Mouse (Mus musculus) liver, embryonic 14.5 days (tissue): Measurements from ENCODE around the gene Chd2.

Experiments
- CTCF ChIP-seq: IDR thresholded peaks from 2 replicates; pipeline ENCODE4 v1.5.1; 2016; ENCODE audit warnings: antibody characterized with exemption, low read depth, control low read depth
- EP300 ChIP-seq: IDR thresholded peaks from 2 replicates; pipeline ENCODE4 v1.6.1; 2016; ENCODE audit warnings: antibody characterized with exemption, low read depth

DNA sequence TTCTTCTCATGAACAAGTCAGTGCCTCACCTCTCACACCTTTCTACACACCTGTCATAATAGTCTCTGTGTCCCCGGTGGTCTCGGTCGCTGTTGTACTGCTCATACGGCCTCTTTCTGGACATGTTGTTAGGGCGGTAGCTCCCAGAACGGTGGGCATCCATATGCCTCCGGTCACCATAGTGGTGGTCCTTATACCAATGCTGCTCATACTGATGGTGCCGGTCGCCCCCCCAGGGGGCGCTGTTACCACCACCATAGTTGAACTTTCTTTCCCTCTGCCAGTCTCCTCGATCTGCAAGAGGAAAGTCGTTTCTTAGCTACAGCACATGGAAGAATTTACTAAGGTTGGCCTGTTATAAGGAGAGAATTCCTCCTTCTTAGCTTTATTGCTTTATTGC is 105.9 kb downstream of the Chd2 start:
- peak; percentile 56 for TF ChIP-seq CTCF
- TF ChIP-seq EP300 = no peak
